Mouse (Mus musculus) adrenal gland, postnatal 10 days (tissue): ENCODE results near the gene Vmn1r95. TPM values are rescaled to one million over a fixed set of nuclear protein-coding genes. Genes with fewer than 3 reads are reported as not detected.
"Not testable (repeated sequence)": the region's sequence is repeated elsewhere in the genome, so short reads cannot be mapped to it uniquely, and the experiment has no call there.

Experiments used
- DNase-seq: peaks from one replicate; pipeline ENCODE4 v3.0.0; 2021; ENCODE audit warnings: mixed read lengths
- long read RNA-seq, 2 experiments: library from polyadenylated mRNA; stranded (forward); transcript quantifications; one replicate each; pipeline ENCODE4 v2.0.0; 2021
- total RNA-seq, 2 experiments: library from RNA; stranded (reverse); gene quantifications; 2 replicates each; pipeline ENCODE4 v1.2.3; 2021

The Vmn1r95 gene
- not detected for total RNA-seq
- long read RNA-seq, experiment 1 = 0 reads
- long read RNA-seq, experiment 2 = 0 reads

DNA sequence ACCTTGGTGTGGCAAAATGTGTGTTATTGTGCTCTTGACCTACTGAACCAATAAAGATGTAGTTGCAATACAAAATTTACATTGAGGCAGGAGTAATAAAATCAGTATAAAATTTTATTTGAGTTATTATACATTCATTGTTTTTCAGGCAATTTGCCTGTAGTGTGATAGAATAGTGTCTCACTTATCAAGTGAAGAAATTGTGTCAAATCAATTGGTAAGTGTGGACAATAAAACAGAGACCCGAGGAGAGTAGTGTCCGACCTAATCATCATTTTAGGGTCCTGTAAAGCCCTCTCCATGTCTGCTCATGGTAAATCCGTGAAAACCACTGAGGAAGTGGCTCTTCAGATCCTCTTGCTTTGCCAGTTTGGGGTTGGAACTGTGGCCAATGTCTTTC, at the start of gene Vmn1r95:
TSS of gene Vmn1r95 (plus strand) at position 301 of the 400 bp plus-strand sequence.
- DNase-seq = not testable (repeated sequence)

GRCm38 (mm10) chr7:20168277-20168676, 25.2 kb upstream of the Vmn1r95 start, which contains the start of gene Vmn1r94:
Gene Vmn1r94, minus strand, starts transcription at chr7:20168377.
- not testable (repeated sequence) for DNase-seq

GRCm38 (mm10) chr7:20205507-20205906, 12.0 kb downstream of the Vmn1r95 start, which contains the start of gene Gm6164:
Gene Gm6164, minus strand, starts transcription at chr7:20205607.
- not testable (repeated sequence) for DNase-seq

DNA sequence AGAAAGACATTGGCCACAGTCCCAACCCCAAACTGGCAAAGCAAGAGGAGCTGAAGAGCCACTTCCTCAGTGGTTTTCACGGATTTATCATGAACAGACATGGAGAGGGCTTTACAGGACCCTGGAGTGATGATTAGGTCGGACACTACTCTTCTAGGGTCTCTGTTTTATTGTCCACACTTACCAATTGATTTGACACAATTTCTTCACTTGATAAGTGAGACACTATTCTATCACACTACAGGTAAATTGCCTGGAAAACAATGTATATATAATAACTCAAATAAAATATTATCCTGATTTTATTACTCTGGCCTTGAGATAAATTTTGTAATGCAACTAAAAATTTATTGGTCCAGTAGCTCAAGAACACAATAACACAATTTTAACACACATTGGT, 40.2 kb downstream of the Vmn1r95 start, which contains the start of gene Gm4498:
TSS of gene Gm4498 (minus strand) at position 101 of the 400 bp plus-strand sequence.
- not testable (repeated sequence) for DNase-seq

Other genes with a start within 250 kb of the Vmn1r95 start
- gene Igsf23, start 243.0 kb upstream of the Vmn1r95 start, total RNA-seq = under 1 TPM; 0.27 TPM
- gene Ceacam20, start 228.3 kb upstream of the Vmn1r95 start, total RNA-seq = not detected
- gene Nlrp9b, start 202.2 kb upstream of the Vmn1r95 start, total RNA-seq = not detected
- not detected for gene Vmn1r91, start 94.0 kb upstream of the Vmn1r95 start, total RNA-seq
- gene Gm16442, start 71.1 kb upstream of the Vmn1r95 start, total RNA-seq = not detected
- gene Vmn1r93, start 54.6 kb upstream of the Vmn1r95 start, total RNA-seq = not detected
- gene Vmn1r94, start 25.3 kb upstream of the Vmn1r95 start, total RNA-seq = not detected
- not detected for gene Gm6164, start 11.9 kb downstream of the Vmn1r95 start, total RNA-seq
- gene Gm4498, start 40.1 kb downstream of the Vmn1r95 start, total RNA-seq = not detected
- not detected for gene Gm5890, start 69.1 kb downstream of the Vmn1r95 start, total RNA-seq
- not detected for gene Gm4133, start 140.4 kb downstream of the Vmn1r95 start, total RNA-seq
- not detected for gene Gm5728, start 181.7 kb downstream of the Vmn1r95 start, total RNA-seq
- not detected for gene Vmn1r100, start 224.2 kb downstream of the Vmn1r95 start, total RNA-seq
- not detected for gene Vmn1r101, start 248.9 kb downstream of the Vmn1r95 start, total RNA-seq